Mouse (Mus musculus) midbrain, embryonic 14.5 days (tissue): ENCODE results near the gene Htra2. TPM values are rescaled to one million over a fixed set of nuclear protein-coding genes. Genes with fewer than 3 reads are reported as not detected.
A peak's percentile ranks its signal among the peaks of the same experiment; 100 is the strongest.

Source experiments
- ATAC-seq: fragments of 200-750 bp; cut with Nextera tagmentation; 2 replicates; pipeline ENCODE4 v1.8.0; 2017; ENCODE audit warnings: moderate number of reproducible peaks, moderate library complexity; ENCODE audit not compliant: low FRiP score, low TSS enrichment
- DNase-seq: peaks from one replicate; pipeline ENCODE4 v3.0.0-alpha.2; 2015
- H3K27ac ChIP-seq: fragments of 300-500 bp; sonication (generic); replicated peaks from 2 replicates; pipeline ENCODE4 v1.5.1; 2014; ENCODE audit warnings: mild to moderate bottlenecking, low read depth, low read length, moderate library complexity
- H3K27me3 ChIP-seq: fragments of 300-500 bp; sonication (generic); 2 replicates; pipeline ENCODE4 v1.6.1; 2014; ENCODE audit warnings: low read length, control low read depth, mixed read lengths; ENCODE audit not compliant: control insufficient read depth, insufficient read depth
- H3K36me3 ChIP-seq: fragments of 300-500 bp; sonication (generic); 2 replicates; pipeline ENCODE4 v1.6.1; 2014; ENCODE audit warnings: low read length, control low read depth; ENCODE audit not compliant: control insufficient read depth, insufficient read depth
- H3K4me1 ChIP-seq: fragments of 300-500 bp; sonication (generic); 2 replicates; pipeline ENCODE4 v1.6.1; 2014; ENCODE audit warnings: mild to moderate bottlenecking, antibody characterized with exemption, low read length, control low read depth; ENCODE audit not compliant: control insufficient read depth, insufficient read depth
- H3K4me2 ChIP-seq: fragments of 300-500 bp; sonication (generic); 2 replicates; pipeline ENCODE4 v1.6.1; 2014; ENCODE audit warnings: mild to moderate bottlenecking, low read length, moderate library complexity
- H3K4me3 ChIP-seq: fragments of 300-500 bp; sonication (generic); replicated peaks from 2 replicates; pipeline ENCODE4 v1.5.1; 2014; ENCODE audit warnings: low read depth, low read length
- H3K9ac ChIP-seq: fragments of 300-500 bp; sonication (generic); replicated peaks from 2 replicates; pipeline ENCODE4 v1.6.1; 2014; ENCODE audit warnings: mild to moderate bottlenecking, low read length, moderate library complexity
- H3K9me3 ChIP-seq: fragments of 300-500 bp; sonication (generic); 2 replicates; pipeline ENCODE4 v1.6.1; 2016; ENCODE audit warnings: low read length, control low read depth, mixed read lengths; ENCODE audit not compliant: control insufficient read depth
- WGBS: fragments of 180-500 bp; shearing (Covaris S2); extraction: QIAGEN DNeasy Blood & Tissue Kit; methylation state at CpG from one replicate; pipeline ENCODE4 v1.1.7; 2014; 5-methylcytosine and 5-hydroxymethylcytosine counted together
- polyA plus RNA-seq: library from polyadenylated mRNA; unstranded; fragments of >200 nt; fragmentation: Nextera tagmentation; extraction: Ambion mirVana; gene quantifications from 2 replicates; pipeline ENCODE4 v1.2.1, GENCODE M21; 2014

Gene Htra2
- polyA plus RNA-seq, result 38.5 and 53.1 TPM in 2 replicates

GRCm38 (mm10) chr6:83054871-83055431, at the start of gene Htra2:
Htra2 (minus strand) TSS chr6:83055273.
- H3K36me3 ChIP-seq, result peaks cover 32% of the 10 kb centered on the region
- H3K9ac ChIP-seq, result peak within 1 kb of the TSS; percentile 92
- H3K4me1 ChIP-seq, result peaks cover 19% of the 10 kb centered on the region
- WGBS, result under 1% methylated on average over 50 of the region's 50 CpGs
- no peaks in the 10 kb centered on the region for H3K9me3 ChIP-seq
- ATAC-seq (no peak; the same call in 1 of the 2 replicates), DNase-seq (peak; percentile 37)
- H3K27ac ChIP-seq, result peak within 1 kb of the TSS; percentile 85
- H3K4me2 ChIP-seq, result peak within 1 kb of the TSS; percentile 93
- peak within 1 kb of the TSS; percentile 86 for H3K4me3 ChIP-seq
- H3K27me3 ChIP-seq, result no peaks in the 10 kb centered on the region

- Histone ChIP-seq H3K36me3 (no peaks in the 10 kb centered on the region), H3K9ac (no peak overlapping the region), H3K4me2 (no peak overlapping the region), H3K4me1 (peaks cover 26% of the 10 kb centered on the region), H3K4me3 (no peak overlapping the region), H3K9me3 (no peaks in the 10 kb centered on the region), H3K27me3 (no peaks in the 10 kb centered on the region), H3K27ac (no peak overlapping the region)
- 75% methylated on average over 4 of the region's 4 CpGs for WGBS
- ATAC-seq (no peak), DNase-seq (no peak)
Measured at GRCm38 (mm10) chr6:83104158-83104557, 49.1 kb upstream of the Htra2 start.

GRCm38 (mm10) chr6:83103130-83103650, 48.1 kb upstream of the Htra2 start:
- Histone ChIP-seq H3K9ac (peak overlapping the region; percentile 75), H3K27ac (no peak overlapping the region), H3K27me3 (no peaks in the 10 kb centered on the region), H3K9me3 (no peaks in the 10 kb centered on the region), H3K4me1 (peaks cover 21% of the 10 kb centered on the region), H3K4me3 (peak overlapping the region; percentile 77), H3K36me3 (no peaks in the 10 kb centered on the region), H3K4me2 (peak overlapping the region; percentile 99)
- 44% methylated on average over 11 of the region's 11 CpGs for WGBS
- DNase-seq (no peak), ATAC-seq (no peak)

GRCm38 (mm10) chr6:83101688-83102556, 46.8 kb upstream of the Htra2 start:
- no peaks in the 10 kb centered on the region for H3K36me3 ChIP-seq
- DNase-seq (peak; percentile 80), ATAC-seq (peak; percentile 79)
- peak overlapping the region; percentile 75 for H3K9ac ChIP-seq
- no peaks in the 10 kb centered on the region for H3K27me3 ChIP-seq
- peaks cover 14% of the 10 kb centered on the region for H3K4me1 ChIP-seq
- under 1% methylated on average over 74 of the region's 74 CpGs for WGBS
- H3K27ac ChIP-seq, result peak overlapping the region; percentile 82
- H3K4me2 ChIP-seq, result peak overlapping the region; percentile 99
- no peaks in the 10 kb centered on the region for H3K9me3 ChIP-seq
- H3K4me3 ChIP-seq, result peak overlapping the region; percentile 77

- peak; percentile 85 for ATAC-seq
- H3K27ac ChIP-seq, result peak within 1 kb of the TSS; percentile 82
- H3K27me3 ChIP-seq, result no peaks in the 10 kb centered on the region
- H3K9ac ChIP-seq, result peak within 1 kb of the TSS; percentile 75
- peak within 1 kb of the TSS; percentile 77 for H3K4me3 ChIP-seq
- H3K4me2 ChIP-seq, result peak within 1 kb of the TSS; percentile 99
- no peaks in the 10 kb centered on the region for H3K36me3 ChIP-seq
- WGBS, result 1% methylated on average over 25 of the region's 25 CpGs
- H3K9me3 ChIP-seq, result no peaks in the 10 kb centered on the region
- peaks cover 14% of the 10 kb centered on the region for H3K4me1 ChIP-seq
- peak; percentile 93 for DNase-seq
Measured at GRCm38 (mm10) chr6:83101316-83101687, 46.2 kb upstream of the Htra2 start, which contains the start of the genes Ccdc142 and Gm42688. Ccdc142 (plus strand) TSS chr6:83101601. Gm42688 (plus strand) TSS chr6:83101617.

GRCm38 (mm10) chr6:83098411-83098810, 43.3 kb upstream of the Htra2 start:
- ATAC-seq (no peak), DNase-seq (no peak)
- H3K27me3 ChIP-seq, result no peaks in the 10 kb centered on the region
- H3K4me1 ChIP-seq, result peaks cover 14% of the 10 kb centered on the region
- no peak overlapping the region for H3K4me3 ChIP-seq
- no peaks in the 10 kb centered on the region for H3K36me3 ChIP-seq
- H3K4me2 ChIP-seq, result no peak overlapping the region
- no peak overlapping the region for H3K27ac ChIP-seq
- H3K9ac ChIP-seq, result no peak overlapping the region
- H3K9me3 ChIP-seq, result no peaks in the 10 kb centered on the region
- 74% methylated on average over 2 of the region's 2 CpGs for whole genome bisulfite sequencing

GRCm38 (mm10) chr6:83095968-83096367, 40.9 kb upstream of the Htra2 start:
- peaks cover 5% of the 10 kb centered on the region; the same call in 1 of the 2 replicates for H3K27me3 ChIP-seq
- H3K9me3 ChIP-seq, result no peaks in the 10 kb centered on the region
- ATAC-seq (no peak), DNase-seq (no peak)
- H3K4me2 ChIP-seq, result no peak overlapping the region
- H3K9ac ChIP-seq, result no peak overlapping the region
- WGBS, result 37% methylated on average over 6 of the region's 6 CpGs
- H3K4me3 ChIP-seq, result no peak overlapping the region
- H3K36me3 ChIP-seq, result no peaks in the 10 kb centered on the region
- no peak overlapping the region for H3K27ac ChIP-seq
- 0 out of 2 replicates have a peak, but pooled peaks cover 4% of the 10 kb centered on the region for H3K4me1 ChIP-seq

- DNase-seq (no peak), ATAC-seq (no peak)
- Histone ChIP-seq H3K9me3 (no peaks in the 10 kb centered on the region), H3K4me2 (no peak overlapping the region), H3K4me3 (no peak overlapping the region), H3K27ac (no peak overlapping the region), H3K4me1 (no peaks in the 10 kb centered on the region), H3K36me3 (no peaks in the 10 kb centered on the region), H3K27me3 (peaks cover 33% of the 10 kb centered on the region), H3K9ac (no peak overlapping the region)
- WGBS, result 48% methylated on average over 6 of the region's 6 CpGs
Measured at GRCm38 (mm10) chr6:83092416-83093127, 37.5 kb upstream of the Htra2 start.
